Mouse (Mus musculus): ENCODE measurements around the gene Nthl1. TPM values are rescaled to one million over a fixed set of nuclear protein-coding genes. Genes with fewer than 3 reads are reported as not detected.

Nthl1 gene
- polyA plus RNA-seq, 1 experiment from 2014 or later, result 7.7 TPM

- Histone ChIP-seq H3K36me3 (ENCODE audit: control insufficient read depth, insufficient read depth, low read length) (peaks cover 61% of the 10 kb centered on the region), H3K9me3 (ENCODE audit: control insufficient read depth, low read length) (no peaks in the 10 kb centered on the region), H3K4me3 (ENCODE audit: control insufficient read depth in 1 of 2, insufficient read depth in 1 of 2, low read depth in 1 of 2, low read length in 2 of 2) (no peak overlapping the region), H3K27ac (replicated peaks in 1 of 2; ENCODE audit: control insufficient read depth in 1 of 2, insufficient read depth in 1 of 2, low read depth in 2 of 2, low read length in 2 of 2) (no peak overlapping the region), H3K9ac (ENCODE audit: low read length) (no peak overlapping the region), H3K4me1 (ENCODE audit: control insufficient read depth in 2 of 2, insufficient read depth in 2 of 2, low read length in 2 of 2) (peaks cover 4 to 11% of the 10 kb centered on the region in 2 experiments), H3K4me2 (ENCODE audit: low read length) (no peak overlapping the region), H3K27me3 (ENCODE audit: control insufficient read depth, insufficient read depth, low read length) (no peaks in the 10 kb centered on the region)
- no peak for ATAC-seq (ENCODE audit: insufficient number of reproducible peaks, insufficient read depth, low FRiP score, low read depth)
- WGBS, result 92% methylated on average over 24 of the region's 24 CpGs
These were observed 45.1 kb downstream of the Nthl1 start for GRCm38 (mm10) chr17:24677500-24678080.

GRCm38 (mm10) chr17:24686514-24686913, 54.0 kb downstream of the Nthl1 start:
- Histone ChIP-seq H3K4me2 (ENCODE audit: low read length) (peak overlapping the region; percentile 46), H3K27me3 (ENCODE audit: control insufficient read depth, insufficient read depth, low read length) (peaks cover 45% of the 10 kb centered on the region), H3K27ac (replicated peaks in 1 of 2; ENCODE audit: control insufficient read depth in 1 of 2, insufficient read depth in 1 of 2, low read depth in 2 of 2, low read length in 2 of 2) (no peak overlapping the region), H3K9me3 (ENCODE audit: control insufficient read depth, low read length) (no peaks in the 10 kb centered on the region), H3K36me3 (ENCODE audit: control insufficient read depth, insufficient read depth, low read length) (peaks cover 11% of the 10 kb centered on the region), H3K4me3 (ENCODE audit: control insufficient read depth in 1 of 2, insufficient read depth in 1 of 2, low read depth in 1 of 2, low read length in 2 of 2) (peak overlapping the region in 1 of 2 experiments; percentile 14; a peak in 1 of 4 replicates), H3K9ac (ENCODE audit: low read length) (no peak overlapping the region), H3K4me1 (ENCODE audit: control insufficient read depth in 2 of 2, insufficient read depth in 2 of 2, low read length in 2 of 2) (peaks cover 6 to 16% of the 10 kb centered on the region in 2 experiments; a peak in 3 of 4 replicates)
- 28% methylated on average over 16 of the region's 16 CpGs for WGBS
- no peak for ATAC-seq (ENCODE audit: insufficient number of reproducible peaks, insufficient read depth, low FRiP score, low read depth)

GRCm38 (mm10) chr17:24687146-24687595, 54.7 kb downstream of the Nthl1 start:
- WGBS, result 2% methylated on average over 23 of the region's 25 CpGs
- no peak overlapping the region for H3K27ac ChIP-seq (replicated peaks in 1 of 2; ENCODE audit: control insufficient read depth in 1 of 2, insufficient read depth in 1 of 2, low read depth in 2 of 2, low read length in 2 of 2)
- no peaks in the 10 kb centered on the region for H3K9me3 ChIP-seq (ENCODE audit: control insufficient read depth, low read length)
- peak overlapping the region; percentile 38; the same call in 1 of the 2 replicates for H3K9ac ChIP-seq (ENCODE audit: low read length)
- peaks cover 8% of the 10 kb centered on the region for H3K36me3 ChIP-seq (ENCODE audit: control insufficient read depth, insufficient read depth, low read length)
- peaks cover 6 to 16% of the 10 kb centered on the region in 2 experiments; a peak in 3 of 4 replicates for H3K4me1 ChIP-seq (ENCODE audit: control insufficient read depth in 2 of 2, insufficient read depth in 2 of 2, low read length in 2 of 2)
- ATAC-seq (ENCODE audit: insufficient number of reproducible peaks, insufficient read depth, low FRiP score, low read depth), result peak; percentile 37; the same call in 1 of the 2 replicates
- peak overlapping the region; percentile 62 for H3K4me2 ChIP-seq (ENCODE audit: low read length)
- H3K4me3 ChIP-seq (ENCODE audit: control insufficient read depth in 1 of 2, insufficient read depth in 1 of 2, low read depth in 1 of 2, low read length in 2 of 2), result peak overlapping the region; percentile 30 to 35
- peaks cover 45% of the 10 kb centered on the region for H3K27me3 ChIP-seq (ENCODE audit: control insufficient read depth, insufficient read depth, low read length)

GRCm38 (mm10) chr17:24687599-24687998, 55.1 kb downstream of the Nthl1 start:
- Histone ChIP-seq H3K27ac (replicated peaks in 1 of 2; ENCODE audit: control insufficient read depth in 1 of 2, insufficient read depth in 1 of 2, low read depth in 2 of 2, low read length in 2 of 2) (no peak overlapping the region), H3K9ac (ENCODE audit: low read length) (peak overlapping the region; percentile 38; the same call in 1 of the 2 replicates), H3K27me3 (ENCODE audit: control insufficient read depth, insufficient read depth, low read length) (peaks cover 45% of the 10 kb centered on the region), H3K4me1 (ENCODE audit: control insufficient read depth in 2 of 2, insufficient read depth in 2 of 2, low read length in 2 of 2) (peaks cover 6 to 16% of the 10 kb centered on the region in 2 experiments; a peak in 3 of 4 replicates), H3K4me3 (ENCODE audit: control insufficient read depth in 1 of 2, insufficient read depth in 1 of 2, low read depth in 1 of 2, low read length in 2 of 2) (peak overlapping the region; percentile 30 to 35), H3K9me3 (ENCODE audit: control insufficient read depth, low read length) (no peaks in the 10 kb centered on the region), H3K4me2 (ENCODE audit: low read length) (peak overlapping the region; percentile 62), H3K36me3 (ENCODE audit: control insufficient read depth, insufficient read depth, low read length) (peaks cover 8% of the 10 kb centered on the region)
- ATAC-seq (ENCODE audit: insufficient number of reproducible peaks, insufficient read depth, low FRiP score, low read depth), result no peak
- 21% methylated on average over 23 of the region's 23 CpGs for WGBS

Small RNA genes lying within 50 kb of the gene (microRNA-seq; reads per million reads assigned to microRNA genes)
- gene Gm24589, result not detected

Other genes starting within 250 kb of the Nthl1 start
- gene Rnps1, start 218.1 kb upstream of the Nthl1 start, polyA plus RNA-seq (2014; fragmentation: Nextera tagmentation; extraction: Ambion mirVana), result 196 and 203 TPM in 2 replicates
- gene Eci1, start 206.0 kb upstream of the Nthl1 start, polyA plus RNA-seq (2014; fragmentation: Nextera tagmentation; extraction: Ambion mirVana), result 283 and 294 TPM in 2 replicates
- 1.5 and 2.4 TPM in 2 replicates for gene Dnase1l2, start 189.6 kb upstream of the Nthl1 start, polyA plus RNA-seq (2014; fragmentation: Nextera tagmentation; extraction: Ambion mirVana)
- gene E4f1, start 162.4 kb upstream of the Nthl1 start, polyA plus RNA-seq (2014; fragmentation: Nextera tagmentation; extraction: Ambion mirVana), result 16.0 and 17.6 TPM in 2 replicates
- gene Pgp, start 162.3 kb upstream of the Nthl1 start, polyA plus RNA-seq (2014; fragmentation: Nextera tagmentation; extraction: Ambion mirVana), result 65.7 and 66.6 TPM in 2 replicates
- not detected in 2 replicates for gene Bricd5, start 158.8 kb upstream of the Nthl1 start, polyA plus RNA-seq (2014; fragmentation: Nextera tagmentation; extraction: Ambion mirVana)
- gene Mlst8, start 153.6 kb upstream of the Nthl1 start, polyA plus RNA-seq (2014; fragmentation: Nextera tagmentation; extraction: Ambion mirVana), result 15.2 and 17.5 TPM in 2 replicates
- gene Caskin1, start 144.1 kb upstream of the Nthl1 start, polyA plus RNA-seq (2014; fragmentation: Nextera tagmentation; extraction: Ambion mirVana), result 0.26 and 0.62 TPM in 2 replicates
- 68.8 and 74.4 TPM in 2 replicates for gene Traf7, start 104.7 kb upstream of the Nthl1 start, polyA plus RNA-seq (2014; fragmentation: Nextera tagmentation; extraction: Ambion mirVana)
- 1.7 and 1.9 TPM in 2 replicates for gene Rab26, start 98.5 kb upstream of the Nthl1 start, polyA plus RNA-seq (2014; fragmentation: Nextera tagmentation; extraction: Ambion mirVana)
- gene Pkd1, start 82.8 kb upstream of the Nthl1 start, polyA plus RNA-seq (2014; fragmentation: Nextera tagmentation; extraction: Ambion mirVana), result 16.8 and 18.0 TPM in 2 replicates
- 49.1 and 51.1 TPM in 2 replicates for gene Tsc2, start 50 bp upstream of the Nthl1 start, polyA plus RNA-seq (2014; fragmentation: Nextera tagmentation; extraction: Ambion mirVana)
- 59.6 and 60.9 TPM in 2 replicates for gene Slc9a3r2, start 17.6 kb downstream of the Nthl1 start, polyA plus RNA-seq (2014; fragmentation: Nextera tagmentation; extraction: Ambion mirVana)
- not detected in 2 replicates for gene Npw, start 25.8 kb downstream of the Nthl1 start, polyA plus RNA-seq (2014; fragmentation: Nextera tagmentation; extraction: Ambion mirVana)
- gene Zfp598, start 37.0 kb downstream of the Nthl1 start, polyA plus RNA-seq (2014; fragmentation: Nextera tagmentation; extraction: Ambion mirVana), result 18.4 and 19.4 TPM in 2 replicates
- gene Syngr3, start 57.3 kb downstream of the Nthl1 start, polyA plus RNA-seq (2014; fragmentation: Nextera tagmentation; extraction: Ambion mirVana), result 0.42 and 0.69 TPM in 2 replicates
- 29.3 and 29.7 TPM in 2 replicates for gene Gfer, start 63.5 kb downstream of the Nthl1 start, polyA plus RNA-seq (2014; fragmentation: Nextera tagmentation; extraction: Ambion mirVana)
- 0.68 and 1.1 TPM in 2 replicates for gene Noxo1, start 63.6 kb downstream of the Nthl1 start, polyA plus RNA-seq (2014; fragmentation: Nextera tagmentation; extraction: Ambion mirVana)
- 39.2 and 40.2 TPM in 2 replicates for gene Tbl3, start 75.0 kb downstream of the Nthl1 start, polyA plus RNA-seq (2014; fragmentation: Nextera tagmentation; extraction: Ambion mirVana)
- gene Rnf151, start 85.4 kb downstream of the Nthl1 start, polyA plus RNA-seq (2014; fragmentation: Nextera tagmentation; extraction: Ambion mirVana), result not detected in 2 replicates
- gene Rps2, start 85.4 kb downstream of the Nthl1 start, polyA plus RNA-seq (2014; fragmentation: Nextera tagmentation; extraction: Ambion mirVana), result 919 and 1,010 TPM in 2 replicates
- 556 and 564 TPM in 2 replicates for gene Ndufb10, start 91.8 kb downstream of the Nthl1 start, polyA plus RNA-seq (2014; fragmentation: Nextera tagmentation; extraction: Ambion mirVana)
- 1.3 and 1.7 TPM in 2 replicates for gene Rpl3l, start 95.1 kb downstream of the Nthl1 start, polyA plus RNA-seq (2014; fragmentation: Nextera tagmentation; extraction: Ambion mirVana)
- 26.8 and 27.2 TPM in 2 replicates for gene Msrb1, start 104.0 kb downstream of the Nthl1 start, polyA plus RNA-seq (2014; fragmentation: Nextera tagmentation; extraction: Ambion mirVana)
- 0.18 and 0.43 TPM in 2 replicates for gene Hs3st6, start 120.3 kb downstream of the Nthl1 start, polyA plus RNA-seq (2014; fragmentation: Nextera tagmentation; extraction: Ambion mirVana)
- not detected in 2 replicates for gene Meiob, start 171.6 kb downstream of the Nthl1 start, polyA plus RNA-seq (2014; fragmentation: Nextera tagmentation; extraction: Ambion mirVana)
- 62.7 and 68.4 TPM in 2 replicates for gene Hagh, start 207.5 kb downstream of the Nthl1 start, polyA plus RNA-seq (2014; fragmentation: Nextera tagmentation; extraction: Ambion mirVana)
- gene Fahd1, start 217.7 kb downstream of the Nthl1 start, polyA plus RNA-seq (2014; fragmentation: Nextera tagmentation; extraction: Ambion mirVana), result 46.5 and 47.2 TPM in 2 replicates
- gene Igfals, start 233.3 kb downstream of the Nthl1 start, polyA plus RNA-seq (2014; fragmentation: Nextera tagmentation; extraction: Ambion mirVana), result not detected in 2 replicates

Measured in heart, embryonic 14.5 days (tissue).